Mouse (Mus musculus) hindbrain, embryonic 11.5 days (tissue): Measurements from ENCODE around the gene Lama1. TPM values are rescaled to one million over a fixed set of nuclear protein-coding genes. Genes with fewer than 3 reads are reported as not detected.
"Not testable (repeated sequence)": the region's sequence is repeated elsewhere in the genome, so short reads cannot be mapped to it uniquely, and the experiment has no call there.

Experiments
- ATAC-seq: fragments of 200-750 bp; cut with Nextera tagmentation; 2 replicates; pipeline ENCODE4 v1.8.0; 2017; ENCODE audit warnings: mild to moderate bottlenecking, moderate TSS enrichment, moderate library complexity; ENCODE audit not compliant: low FRiP score
- DNase-seq: peaks from one replicate; pipeline ENCODE4 v3.0.0-alpha.2; 2015; ENCODE audit warnings: low spot score
- H3K27ac ChIP-seq: fragments of 300-500 bp; sonication (generic); 2 replicates; pipeline ENCODE4 v1.5.1; 2014; ENCODE audit warnings: mild to moderate bottlenecking, low read depth, low read length
- H3K27me3 ChIP-seq: fragments of 300-500 bp; sonication (generic); 2 replicates; pipeline ENCODE4 v1.6.1; 2014; ENCODE audit warnings: mild to moderate bottlenecking, low read length, moderate library complexity, mixed read lengths; ENCODE audit not compliant: control insufficient read depth, insufficient read depth
- H3K36me3 ChIP-seq: fragments of 300-500 bp; sonication (generic); 2 replicates; pipeline ENCODE4 v1.6.1; 2014; ENCODE audit warnings: mild to moderate bottlenecking, low read length, moderate library complexity, mixed read lengths; ENCODE audit not compliant: control insufficient read depth, insufficient read depth
- H3K4me1 ChIP-seq: fragments of 300-500 bp; sonication (generic); replicated peaks from 2 replicates; pipeline ENCODE4 v1.6.1; 2014; ENCODE audit warnings: low read length, mixed read lengths; ENCODE audit not compliant: control insufficient read depth, insufficient read depth
- H3K4me2 ChIP-seq: fragments of 300-500 bp; sonication (generic); replicated peaks from 2 replicates; pipeline ENCODE4 v1.6.1; 2014; ENCODE audit warnings: mild to moderate bottlenecking, low read depth, low read length
- H3K4me3 ChIP-seq: fragments of 300-500 bp; sonication (generic); 2 replicates; pipeline ENCODE4 v1.5.1; 2014; ENCODE audit warnings: low read depth, low read length
- H3K9ac ChIP-seq: fragments of 300-500 bp; sonication (generic); 2 replicates; pipeline ENCODE4 v1.6.1; 2014; ENCODE audit warnings: low read depth, low read length
- H3K9me3 ChIP-seq: fragments of 300-500 bp; sonication (generic); 2 replicates; pipeline ENCODE4 v1.6.1; 2016; ENCODE audit warnings: low read length; ENCODE audit not compliant: control insufficient read depth
- WGBS: fragments of 180-500 bp; shearing (Covaris S2); extraction: QIAGEN DNeasy Blood & Tissue Kit; methylation state at CpG from one replicate; pipeline ENCODE4 v1.1.7; 2014; 5-methylcytosine and 5-hydroxymethylcytosine counted together
- polyA plus RNA-seq: library from polyadenylated mRNA; unstranded; fragments of >200 nt; fragmentation: Nextera tagmentation; extraction: Ambion mirVana; gene quantifications from 2 replicates; pipeline ENCODE4 v1.2.1, GENCODE M21; 2014

The Lama1 gene
- polyA plus RNA-seq, 1 experiment from 2014 or later = 22.1 TPM

DNA sequence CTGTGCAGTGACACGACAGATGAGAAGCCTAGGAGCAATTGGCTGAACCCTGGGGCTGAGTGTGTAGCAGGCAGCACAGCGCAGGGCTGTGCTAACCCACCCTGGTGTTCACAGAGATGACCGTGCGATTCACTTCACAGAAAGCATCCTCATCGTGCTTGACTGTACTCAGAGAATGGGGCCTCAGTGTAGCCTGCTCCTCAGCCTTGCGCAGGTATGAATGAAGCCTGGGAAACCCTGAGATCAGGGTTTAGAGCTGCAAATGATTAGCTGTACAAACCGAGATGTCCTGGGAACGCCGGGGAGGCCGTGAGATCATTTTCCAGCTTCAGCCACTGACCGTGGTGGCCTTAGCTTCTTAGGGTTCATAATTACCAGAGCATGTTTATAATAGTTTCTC, 29.5 kb downstream of the Lama1 start:
- 86% methylated on average over 11 of the region's 11 CpGs for WGBS

DNA sequence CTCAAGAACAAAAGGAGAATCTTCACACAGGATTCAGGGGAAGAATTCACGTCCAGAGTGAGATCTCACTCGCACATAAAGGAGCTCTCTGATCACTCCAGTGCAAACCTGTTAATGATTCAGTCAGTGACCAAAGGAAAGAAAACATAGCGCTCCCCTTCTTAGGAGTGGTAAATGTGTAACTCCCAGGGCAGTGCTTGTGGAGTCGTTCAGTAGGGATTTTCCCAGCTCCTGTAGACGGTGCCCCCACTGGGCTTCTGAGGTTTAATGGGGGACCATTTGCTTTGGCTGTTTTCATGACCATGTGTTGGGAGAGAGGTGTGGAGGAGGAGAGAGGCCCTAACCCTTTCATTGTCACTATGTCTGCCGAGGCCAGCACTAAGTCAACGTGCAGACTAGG, 31.7 kb downstream of the Lama1 start:
- H3K4me3 ChIP-seq = no peak overlapping the region
- no peak overlapping the region for H3K4me2 ChIP-seq
- no peaks in the 10 kb centered on the region for H3K27me3 ChIP-seq
- no peaks in the 10 kb centered on the region for H3K9me3 ChIP-seq
- no peak overlapping the region for H3K27ac ChIP-seq
- 47% methylated on average over 7 of the region's 7 CpGs for WGBS
- H3K4me1 ChIP-seq = no peaks in the 10 kb centered on the region
- DNase-seq (no peak), ATAC-seq (no peak)
- H3K9ac ChIP-seq = no peak overlapping the region
- no peaks in the 10 kb centered on the region for H3K36me3 ChIP-seq

More for the DNA sequence above, 29.5 kb downstream of the Lama1 start:
- Histone ChIP-seq H3K9ac (no peak overlapping the region), H3K9me3 (no peaks in the 10 kb centered on the region), H3K27me3 (no peaks in the 10 kb centered on the region), H3K4me1 (no peaks in the 10 kb centered on the region), H3K4me3 (no peak overlapping the region), H3K4me2 (no peak overlapping the region), H3K27ac (no peak overlapping the region), H3K36me3 (no peaks in the 10 kb centered on the region)
- DNase-seq (no peak), ATAC-seq (no peak)

GRCm38 (mm10) chr17:67731096-67731495, 34.0 kb downstream of the Lama1 start:
- Histone ChIP-seq H3K4me2 (no peak overlapping the region), H3K9me3 (no peaks in the 10 kb centered on the region), H3K27ac (no peak overlapping the region), H3K4me1 (no peaks in the 10 kb centered on the region), H3K9ac (no peak overlapping the region), H3K27me3 (no peaks in the 10 kb centered on the region), H3K36me3 (no peaks in the 10 kb centered on the region), H3K4me3 (no peak overlapping the region)
- ATAC-seq = no peak
- 70% methylated on average over 3 of the region's 3 CpGs for WGBS
- DNase-seq = no peak

DNA sequence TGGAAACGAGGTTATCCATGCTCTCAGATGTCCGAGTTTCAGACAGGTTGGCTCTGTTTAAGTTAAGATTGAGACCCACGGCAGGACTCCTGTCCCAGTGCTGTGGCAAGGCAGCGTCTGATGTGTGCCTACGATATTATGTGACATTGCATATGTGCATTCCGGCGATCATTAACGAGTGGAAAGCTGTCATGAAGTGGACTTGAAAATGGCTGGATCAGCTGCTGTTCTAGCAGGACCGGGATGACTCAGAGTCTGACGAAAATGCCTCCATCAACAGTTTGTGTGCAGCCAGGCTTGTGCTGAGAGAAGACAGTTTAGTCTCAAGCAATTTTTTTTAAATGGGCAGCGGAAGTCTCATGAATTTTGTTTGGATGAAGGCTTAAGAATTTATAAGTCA, 34.9 kb downstream of the Lama1 start:
- H3K27me3 ChIP-seq = no peaks in the 10 kb centered on the region
- ATAC-seq (no peak), DNase-seq (no peak)
- H3K4me1 ChIP-seq = no peaks in the 10 kb centered on the region
- no peak overlapping the region for H3K9ac ChIP-seq
- H3K4me2 ChIP-seq = no peak overlapping the region
- H3K27ac ChIP-seq = no peak overlapping the region
- WGBS = 87% methylated on average over 11 of the region's 11 CpGs
- no peaks in the 10 kb centered on the region for H3K36me3 ChIP-seq
- no peaks in the 10 kb centered on the region for H3K9me3 ChIP-seq
- H3K4me3 ChIP-seq = no peak overlapping the region

DNA sequence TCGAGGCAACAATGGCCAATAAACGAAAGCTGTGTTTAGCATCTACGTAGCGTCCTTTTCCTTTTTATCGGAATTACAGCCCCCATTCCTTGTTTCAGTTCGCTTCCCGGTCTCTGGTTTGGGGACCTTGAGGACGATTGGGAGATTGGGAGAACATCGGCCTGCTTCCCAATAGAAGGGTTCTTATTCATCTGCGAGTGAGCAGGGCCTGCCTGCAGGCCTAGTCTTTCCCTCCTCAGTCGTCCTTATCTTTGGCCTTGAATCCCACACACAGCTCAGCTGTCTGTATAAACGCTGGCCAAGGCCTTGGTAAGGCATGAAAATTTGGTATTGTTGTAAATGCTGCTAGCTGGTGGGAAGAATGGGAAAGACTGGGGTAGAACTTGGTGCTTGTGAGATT, 36.5 kb downstream of the Lama1 start:
- Histone ChIP-seq H3K4me3 (no peak overlapping the region), H3K9me3 (no peaks in the 10 kb centered on the region), H3K4me1 (no peaks in the 10 kb centered on the region), H3K27ac (no peak overlapping the region), H3K9ac (no peak overlapping the region), H3K36me3 (no peaks in the 10 kb centered on the region), H3K4me2 (no peak overlapping the region), H3K27me3 (no peaks in the 10 kb centered on the region)
- no peak for ATAC-seq
- WGBS = 91% methylated on average over 12 of the region's 12 CpGs
- no peak for DNase-seq

GRCm38 (mm10) chr17:67735722-67736121, 38.7 kb downstream of the Lama1 start:
- H3K4me2 ChIP-seq = no peak overlapping the region
- DNase-seq (no peak), ATAC-seq (no peak)
- H3K9me3 ChIP-seq = no peaks in the 10 kb centered on the region
- no peaks in the 10 kb centered on the region for H3K4me1 ChIP-seq
- no peak overlapping the region for H3K9ac ChIP-seq
- H3K27me3 ChIP-seq = no peaks in the 10 kb centered on the region
- 88% methylated on average over 6 of the region's 6 CpGs for WGBS
- no peaks in the 10 kb centered on the region for H3K36me3 ChIP-seq
- no peak overlapping the region for H3K27ac ChIP-seq
- H3K4me3 ChIP-seq = no peak overlapping the region

DNA sequence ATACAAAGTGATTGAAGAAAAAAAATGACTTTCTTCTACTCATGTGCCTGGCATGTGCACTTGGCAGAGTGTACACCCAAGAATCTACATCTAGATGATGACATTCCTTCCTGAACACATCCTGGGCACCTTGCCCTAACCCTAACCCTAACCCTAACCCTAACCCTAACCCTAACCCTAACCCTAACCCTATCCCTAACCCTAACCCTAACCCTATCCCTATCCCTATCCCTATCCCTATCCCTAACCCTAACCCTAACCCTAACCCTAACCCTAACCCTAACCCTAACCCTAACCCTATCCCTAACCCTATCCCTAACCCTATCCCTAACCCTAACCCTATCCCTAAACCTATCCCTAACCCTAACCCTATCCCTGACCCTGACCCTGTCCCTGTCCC, 44.2 kb downstream of the Lama1 start:
- not testable (repeated sequence) for ATAC-seq, H3K27ac ChIP-seq, H3K27me3 ChIP-seq, H3K9me3 ChIP-seq, H3K4me1 ChIP-seq, H3K9ac ChIP-seq, H3K36me3 ChIP-seq, H3K4me2 ChIP-seq, H3K4me3 ChIP-seq
- peak; percentile 44 for DNase-seq

DNA sequence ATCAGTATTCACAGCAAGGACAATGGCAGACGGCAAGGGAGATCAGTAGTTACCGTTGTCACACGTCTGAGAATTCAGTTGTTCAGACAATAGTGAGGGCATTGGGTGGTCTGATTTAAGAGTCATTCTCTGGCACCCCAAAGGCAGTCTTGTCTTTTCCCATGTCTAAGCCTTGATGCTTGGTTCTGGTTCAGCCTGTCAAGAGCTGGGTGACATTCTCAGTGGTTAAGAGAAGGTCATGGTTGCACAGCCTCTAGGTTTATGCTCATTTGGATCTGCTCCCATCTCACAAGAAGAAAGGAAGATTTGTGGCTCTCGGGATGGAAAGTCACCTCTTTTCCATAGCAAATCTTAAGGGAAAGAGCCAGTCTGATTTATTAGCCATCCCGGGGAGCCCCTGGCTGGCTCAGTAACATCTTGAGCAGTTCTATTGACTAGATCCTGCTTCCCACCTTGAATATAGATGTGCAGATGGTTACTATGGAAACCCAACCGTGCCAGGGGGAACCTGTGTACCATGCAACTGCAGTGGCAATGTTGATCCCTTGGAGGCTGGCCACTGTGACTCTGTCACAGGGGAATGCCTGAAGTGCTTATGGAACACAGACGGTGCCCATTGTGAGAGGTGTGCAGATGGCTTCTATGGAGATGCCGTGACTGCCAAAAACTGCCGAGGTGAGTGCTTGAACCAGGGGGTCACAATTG, 67.3 kb downstream of the Lama1 start:
- H3K27ac ChIP-seq = no peak overlapping the region
- DNase-seq = no peak
- H3K27me3 ChIP-seq = no peaks in the 10 kb centered on the region
- WGBS = 80% methylated on average over 9 of the region's 9 CpGs
- H3K9me3 ChIP-seq = no peaks in the 10 kb centered on the region
- 0 out of 2 replicates have a peak, but pooled peaks cover 6% of the 10 kb centered on the region for H3K36me3 ChIP-seq
- H3K9ac ChIP-seq = no peak overlapping the region
- no peak for ATAC-seq
- H3K4me1 ChIP-seq = no peaks in the 10 kb centered on the region
- no peak overlapping the region for H3K4me2 ChIP-seq
- no peak overlapping the region for H3K4me3 ChIP-seq

DNA sequence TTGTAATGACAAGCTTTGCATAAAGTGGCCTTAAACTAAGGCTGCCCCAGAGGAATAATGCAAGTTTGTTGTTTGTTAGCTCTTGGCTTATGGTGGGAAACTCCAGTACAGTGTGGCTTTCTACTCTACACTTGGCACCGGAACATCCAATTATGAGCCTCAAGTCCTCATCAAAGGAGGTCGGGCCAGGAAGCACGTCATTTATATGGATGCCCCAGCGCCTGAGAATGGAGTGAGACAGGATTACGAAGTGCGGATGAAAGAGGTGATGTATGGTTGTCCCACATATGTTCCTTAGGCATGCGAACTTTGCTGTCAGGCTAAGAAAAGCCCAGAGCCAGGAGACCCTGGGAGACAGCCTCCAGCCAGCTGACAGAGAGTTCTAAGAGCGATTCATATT, 76.5 kb downstream of the Lama1 start:
- DNase-seq (no peak), ATAC-seq (no peak)
- Histone ChIP-seq H3K36me3 (peaks cover 11% of the 10 kb centered on the region; the same call in 1 of the 2 replicates), H3K4me3 (no peak overlapping the region), H3K27me3 (no peaks in the 10 kb centered on the region), H3K9ac (no peak overlapping the region), H3K9me3 (no peaks in the 10 kb centered on the region), H3K4me1 (no peaks in the 10 kb centered on the region), H3K4me2 (no peak overlapping the region), H3K27ac (no peak overlapping the region)
- 80% methylated on average over 8 of the region's 8 CpGs for WGBS
